Mouse (Mus musculus) heart, adult 8-10 months (tissue): ENCODE results near the gene Tnp2. TPM values are rescaled to one million over a fixed set of nuclear protein-coding genes. Genes with fewer than 3 reads are reported as not detected.

ENCODE experiments used
- DNase-seq: peaks from one replicate; pipeline ENCODE4 v3.0.0; 2022; ENCODE audit warnings: low spot score
- total RNA-seq, 4 experiments: library from RNA; stranded (reverse); gene quantifications; 2 replicates each; pipeline ENCODE4 v1.2.4; 2022

Gene Tnp2
- total RNA-seq, 4 experiments from 2014 or later, result not detected

DNA sequence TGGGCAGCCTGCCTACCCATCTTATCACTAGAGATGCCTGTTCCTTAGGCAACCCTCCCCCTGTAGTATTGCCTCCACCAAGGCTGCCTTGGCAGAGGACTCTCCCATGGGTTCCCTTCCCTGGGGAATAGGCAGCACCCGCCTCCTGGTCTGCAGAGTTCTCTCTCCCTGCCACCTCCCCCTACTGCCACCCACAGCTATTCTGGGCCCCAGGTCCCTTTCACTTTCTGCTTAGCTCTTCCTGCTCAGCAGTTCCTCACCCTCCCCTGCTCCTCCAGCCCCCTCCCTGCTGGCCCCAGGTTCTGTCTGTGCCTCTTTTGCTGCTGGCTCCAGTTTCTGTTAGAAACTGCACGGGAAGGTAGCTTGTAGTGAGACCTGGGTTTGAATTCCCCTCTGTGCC, 18.8 kb downstream of the Tnp2 start:
- DNase-seq, result no peak

DNA sequence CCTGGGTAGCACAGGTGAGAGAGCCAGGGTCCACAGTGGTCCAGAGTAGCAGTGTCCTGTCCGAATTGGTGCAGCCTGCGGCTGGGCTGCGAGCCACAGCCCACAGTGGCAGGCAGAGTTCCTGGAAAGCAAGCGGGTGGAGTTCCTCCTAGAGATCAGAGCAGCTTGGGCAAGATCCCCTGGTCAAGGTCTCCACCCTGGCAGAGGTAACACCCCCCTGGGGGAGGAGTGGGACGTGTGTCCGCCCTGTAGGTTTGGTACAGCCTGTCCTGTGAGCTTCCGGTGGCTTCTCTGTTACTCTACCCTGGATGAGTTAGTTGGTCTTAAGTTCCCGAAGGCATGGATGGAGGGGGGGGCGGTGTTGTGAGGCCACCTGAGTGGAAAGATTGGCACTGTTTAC, 19.6 kb downstream of the Tnp2 start:
- DNase-seq, result no peak

GRCm38 (mm10) chr16:10767158-10767557, 21.3 kb downstream of the Tnp2 start:
- DNase-seq, result peak; percentile 82

GRCm38 (mm10) chr16:10764323-10764722, 24.1 kb downstream of the Tnp2 start:
- DNase-seq, result no peak

DNA sequence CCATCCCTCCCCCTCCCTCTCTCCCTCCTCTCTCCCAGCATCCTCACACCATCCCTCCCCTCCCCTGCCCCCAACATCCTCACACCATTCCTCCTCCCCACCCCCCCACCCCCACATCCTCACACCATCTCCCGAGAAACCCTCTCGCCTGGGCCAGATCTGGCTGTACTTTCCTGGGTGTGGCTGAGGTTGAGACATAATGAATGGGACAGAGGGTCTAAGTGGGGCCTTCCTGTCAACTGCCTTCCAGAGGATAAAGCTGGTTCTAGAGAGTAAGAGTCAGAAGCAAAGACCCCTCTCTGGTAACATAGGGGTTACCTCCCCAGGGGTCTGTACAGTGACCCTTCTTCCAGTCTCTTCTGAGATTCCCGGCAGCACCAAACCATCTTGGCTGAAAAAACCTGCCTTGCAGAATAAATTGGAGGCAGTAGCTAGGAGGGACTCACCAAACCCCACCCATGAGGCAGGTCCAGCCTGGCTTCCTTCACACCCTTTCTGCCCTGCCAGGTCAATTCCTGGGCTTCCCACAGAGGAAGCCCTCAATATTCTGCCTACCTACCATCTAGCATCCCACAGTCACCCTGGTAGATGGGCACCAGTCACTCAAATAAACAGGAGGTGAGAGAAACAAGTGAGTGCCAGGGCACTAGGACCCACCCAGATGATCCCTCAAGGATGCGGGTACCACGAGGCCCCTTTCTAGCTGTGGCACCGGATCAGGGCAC, 24.8 kb downstream of the Tnp2 start:
- no peak for DNase-seq

GRCm38 (mm10) chr16:10762569-10763180, 25.8 kb downstream of the Tnp2 start:
- DNase-seq, result no peak

DNA sequence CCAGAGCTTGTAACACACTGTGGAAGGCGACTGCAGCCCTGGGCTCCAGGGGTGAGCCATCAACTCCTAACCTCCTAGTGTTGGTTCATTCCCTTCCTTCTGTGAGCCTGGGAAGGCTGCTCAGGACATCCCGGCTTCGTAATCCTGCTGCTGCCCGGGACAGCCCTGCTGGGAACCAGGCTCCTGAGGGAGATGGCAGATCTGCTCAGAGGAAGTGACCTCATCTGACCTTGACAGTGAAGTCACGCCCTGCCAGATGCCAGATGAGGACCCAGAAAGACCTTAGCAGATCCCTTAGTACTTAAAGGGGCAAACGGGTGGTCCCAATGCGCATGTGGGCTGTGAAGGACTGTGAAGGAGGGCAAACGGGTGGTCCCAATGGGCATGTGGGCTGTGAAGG, 27.3 kb downstream of the Tnp2 start:
- no peak for DNase-seq

GRCm38 (mm10) chr16:10756168-10756567, 32.3 kb downstream of the Tnp2 start:
- DNase-seq, result no peak

DNA sequence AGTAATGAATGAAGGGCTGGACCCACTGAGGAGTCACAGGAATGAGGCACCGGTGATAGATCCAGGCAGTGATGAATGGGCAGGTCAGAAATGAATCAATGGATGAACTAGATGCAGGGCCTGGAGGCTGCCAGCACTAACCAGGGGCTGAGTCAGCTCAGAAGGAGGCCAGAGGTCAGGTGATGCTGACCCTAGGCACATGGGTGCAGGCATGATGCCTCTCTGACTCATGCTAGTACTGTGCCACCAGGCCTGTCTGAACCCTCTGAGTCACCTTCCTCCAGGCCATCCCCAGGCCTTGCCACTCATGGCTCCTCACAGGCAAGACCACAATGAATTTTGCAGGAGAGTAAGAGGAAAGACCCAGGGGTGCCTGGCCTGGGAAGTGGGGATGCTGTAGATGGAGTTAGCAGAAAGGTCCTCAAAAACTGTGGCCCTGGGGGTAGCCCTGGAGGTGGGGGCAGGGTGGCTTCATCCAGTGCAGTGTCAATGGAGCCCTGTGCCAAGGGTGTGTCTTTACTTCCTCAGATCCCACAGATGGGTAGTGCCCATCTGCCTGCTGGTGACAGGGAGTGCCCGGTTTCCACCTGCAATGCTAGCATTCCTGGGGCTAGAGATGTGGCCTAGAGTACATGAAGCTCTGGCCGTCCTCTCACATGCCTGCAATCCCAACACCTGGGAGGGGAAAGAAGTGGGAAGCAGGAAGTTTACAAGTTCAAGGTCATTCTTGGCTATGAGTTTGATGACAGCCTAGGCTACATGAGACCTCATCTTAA, 33.8 kb downstream of the Tnp2 start:
- DNase-seq, result no peak

DNA sequence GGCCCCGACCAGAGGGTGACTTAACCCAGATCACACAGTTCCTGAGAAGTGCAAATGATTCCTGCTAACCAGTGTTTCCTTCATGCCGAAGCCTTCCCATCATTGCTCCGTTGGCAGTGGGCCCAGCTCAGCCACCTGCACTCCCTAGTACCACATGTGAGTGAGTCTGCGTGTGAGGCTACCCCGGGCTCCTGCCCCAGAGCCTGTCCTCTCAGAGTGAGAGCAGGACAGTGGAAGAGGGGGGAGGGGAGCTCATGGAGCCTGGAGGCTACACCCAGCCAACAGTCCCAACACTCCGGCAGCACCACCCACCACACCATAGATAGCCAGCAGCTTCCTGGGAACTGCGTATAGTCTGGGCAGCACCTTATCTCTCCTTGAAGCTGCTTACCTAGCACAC, 38.6 kb downstream of the Tnp2 start:
- DNase-seq, result no peak

- no peak for DNase-seq
These were observed 39.2 kb downstream of the Tnp2 start for GRCm38 (mm10) chr16:10749226-10749625.

DNA sequence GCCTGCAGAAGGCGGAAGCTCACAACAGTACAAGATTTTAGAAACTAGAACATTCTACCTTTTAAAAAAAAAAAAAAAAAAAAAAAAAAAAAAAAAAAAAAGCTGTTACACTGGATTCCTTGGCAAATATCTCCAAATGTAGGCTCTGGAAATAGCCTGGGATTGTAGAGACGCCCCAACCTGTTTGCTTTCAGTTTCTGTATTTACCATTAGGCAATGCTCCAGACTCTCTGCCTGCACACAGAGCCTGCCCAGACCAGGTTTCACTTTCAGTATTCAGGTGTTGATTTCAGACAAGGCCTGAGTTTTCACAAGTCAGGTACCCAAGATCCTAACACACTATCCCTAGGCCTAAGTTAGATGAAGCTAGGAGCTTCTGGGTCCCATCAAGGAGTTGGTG, 47.4 kb downstream of the Tnp2 start:
- DNase-seq, result peak; percentile 79

- peak; percentile 53 for DNase-seq
These were observed 48.5 kb downstream of the Tnp2 start for GRCm38 (mm10) chr16:10739854-10740398.

DNA sequence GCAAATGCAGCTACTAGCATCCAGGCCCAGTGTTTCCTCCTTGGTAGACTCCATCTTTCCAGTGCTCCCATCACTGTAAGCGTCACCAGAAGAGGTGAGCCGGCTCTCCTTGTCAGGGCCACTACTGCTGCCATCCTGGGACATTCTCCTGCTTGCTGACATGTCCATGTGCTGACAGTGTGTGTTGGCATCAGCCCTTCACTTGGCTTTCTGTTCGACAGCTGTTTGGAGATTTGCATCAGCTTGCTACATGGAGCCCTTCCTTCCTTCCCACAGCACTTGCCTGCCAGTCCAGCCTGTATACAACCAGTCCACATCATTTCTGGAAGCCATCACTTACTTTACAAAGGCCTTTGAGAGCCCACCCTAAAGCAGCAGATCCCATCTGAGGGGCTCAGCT, 49.6 kb downstream of the Tnp2 start:
- no peak for DNase-seq

Other genes with a start within 250 kb of the Tnp2 start
- 10 to 100 TPM; 36.4 to 38.7 (median 37.3) TPM for gene Dexi, start 245.6 kb downstream of the Tnp2 start, total RNA-seq
- 10 to 100 TPM; 54.8 to 71.3 (median 63.2) TPM for gene Clec16a, start 243.3 kb downstream of the Tnp2 start, total RNA-seq
- under 1 TPM; 0.32 to 0.41 (median 0.36) TPM for gene Socs1, start 3.1 kb downstream of the Tnp2 start, total RNA-seq
- not detected for gene Prm3, start 2.3 kb upstream of the Tnp2 start, total RNA-seq
- gene Prm2, start 7.5 kb upstream of the Tnp2 start, total RNA-seq, result not detected
- not detected for gene Prm1, start 17.2 kb upstream of the Tnp2 start, total RNA-seq
- not detected for gene Gm11172, start 24.3 kb upstream of the Tnp2 start, total RNA-seq
- under 1 TPM; 0.29 to 0.41 (median 0.32) TPM for gene Rmi2, start 46.4 kb upstream of the Tnp2 start, total RNA-seq